Mouse (Mus musculus) mouse trophoblast stem cell (cell line): ENCODE measurements at regions not wholly inside any gene's neighbourhood (a gene's known extent, or its start where the extent isn't known, plus 50 kb on each side); places are given as distances from the start of the nearest gene placed in this dataset.

ENCODE experiments used
- in situ Hi-C, 2 experiments: fragments of 300-500 bp; cut with MseI, MboI; formaldehyde crosslinking; loops; 2 replicates in 1 of 2; 3 replicates in 1 of 2; pipeline ENCODE4 v1.15.1; 2025

GRCm38 (mm10) chr13:97524847-97525434 lies 235.5 kb downstream of the Gm10260 start:
- in situ Hi-C loops: no loop called here

- in situ Hi-C loops: no loop called here
Observed at GRCm38 (mm10) chr13:97523523-97524412, 236.7 kb downstream of the Gm10260 start.

GRCm38 (mm10) chr13:97520988-97521547 lies 239.4 kb downstream of the Gm10260 start:
- in situ Hi-C loops: no loop called here

GRCm38 (mm10) chr13:97516731-97517130 lies 243.7 kb downstream of the Gm10260 start:
- in situ Hi-C loops: no loop called here

- in situ Hi-C loops: no loop called here
Observed at GRCm38 (mm10) chr13:97514421-97515066, 245.9 kb downstream of the Gm10260 start.

- in situ Hi-C loops: no loop called here
Observed at GRCm38 (mm10) chr13:97512521-97512920, 247.9 kb downstream of the Gm10260 start.

GRCm38 (mm10) chr13:97510431-97511261 lies 249.8 kb downstream of the Gm10260 start:
- in situ Hi-C loops: no loop called here

GRCm38 (mm10) chr13:97504949-97505348 lies 255.5 kb downstream of the Gm10260 start:
- in situ Hi-C loops: no loop called here

GRCm38 (mm10) chr13:97503955-97504739 lies 256.3 kb downstream of the Gm10260 start:
- in situ Hi-C loops: no loop called here

- in situ Hi-C loops: no loop called here
Observed at GRCm38 (mm10) chr13:97503391-97503790, 257.0 kb downstream of the Gm10260 start.

GRCm38 (mm10) chr13:97500155-97500554 lies 259.2 kb downstream of the Enc1 start:
- in situ Hi-C loops: no loop called here

- in situ Hi-C loops: no loop called here
Observed at GRCm38 (mm10) chr13:97498981-97499380, 258.1 kb downstream of the Enc1 start.

- in situ Hi-C loops: no loop called here
Observed at GRCm38 (mm10) chr13:97497928-97498327, 257.0 kb downstream of the Enc1 start.

- in situ Hi-C loops: no loop called here
Observed at GRCm38 (mm10) chr13:97494770-97495169, 253.9 kb downstream of the Enc1 start.

GRCm38 (mm10) chr13:97493836-97494235 lies 252.9 kb downstream of the Enc1 start:
- in situ Hi-C loops: no loop called here

GRCm38 (mm10) chr13:97492958-97493735 lies 252.2 kb downstream of the Enc1 start:
- in situ Hi-C loops: no loop called here

GRCm38 (mm10) chr13:97491865-97492847 lies 251.3 kb downstream of the Enc1 start:
- in situ Hi-C loops: no loop called here

GRCm38 (mm10) chr13:97490131-97490530 lies 249.2 kb downstream of the Enc1 start:
- in situ Hi-C loops: no loop called here
